Mouse (Mus musculus) hindbrain, embryonic 12.5 days (tissue): ENCODE measurements around the gene Tgfbr3. TPM values are rescaled to one million over a fixed set of nuclear protein-coding genes. Genes with fewer than 3 reads are reported as not detected.

Source experiments
- ATAC-seq: fragments of 200-750 bp; cut with Nextera tagmentation; 2 replicates; pipeline ENCODE4 v1.8.0; 2017; ENCODE audit warnings: moderate TSS enrichment; ENCODE audit not compliant: low FRiP score
- H3K27ac ChIP-seq: fragments of 300-500 bp; sonication (generic); 2 replicates; pipeline ENCODE4 v1.5.1; 2016; ENCODE audit warnings: mild to moderate bottlenecking
- H3K27me3 ChIP-seq: fragments of 300-500 bp; sonication (generic); 2 replicates; pipeline ENCODE4 v1.6.1; 2016; ENCODE audit warnings: mild to moderate bottlenecking
- H3K36me3 ChIP-seq: fragments of 300-500 bp; sonication (generic); 2 replicates; pipeline ENCODE4 v1.6.1; 2016; ENCODE audit warnings: mild to moderate bottlenecking
- H3K4me1 ChIP-seq: fragments of 300-500 bp; sonication (generic); 2 replicates; pipeline ENCODE4 v1.6.1; 2016
- H3K4me2 ChIP-seq: fragments of 300-500 bp; sonication (generic); replicated peaks from 2 replicates; pipeline ENCODE4 v1.6.1; 2016; ENCODE audit warnings: mild to moderate bottlenecking
- H3K4me3 ChIP-seq: fragments of 300-500 bp; sonication (generic); 2 replicates; pipeline ENCODE4 v1.5.1; 2016; ENCODE audit warnings: mild to moderate bottlenecking
- H3K9ac ChIP-seq: fragments of 300-500 bp; sonication (generic); 2 replicates; pipeline ENCODE4 v1.6.1; 2016; ENCODE audit warnings: mild to moderate bottlenecking, moderate library complexity
- H3K9me3 ChIP-seq: fragments of 300-500 bp; sonication (generic); replicated peaks from 2 replicates; pipeline ENCODE4 v1.6.1; 2016; ENCODE audit warnings: mild to moderate bottlenecking
- WGBS: fragments of 180-500 bp; shearing (Covaris S2); methylation state at CpG from one replicate; pipeline ENCODE4 v1.1.7; 2016; 5-methylcytosine and 5-hydroxymethylcytosine counted together
- polyA plus RNA-seq: library from polyadenylated mRNA; unstranded; fragments of >200 nt; fragmentation: Nextera tagmentation; extraction: Ambion mirVana; gene quantifications from 2 replicates; pipeline ENCODE4 v1.2.1, GENCODE M21; 2016

Gene Tgfbr3
- polyA plus RNA-seq, 1 experiment from 2014 or later = 12.0 TPM

DNA sequence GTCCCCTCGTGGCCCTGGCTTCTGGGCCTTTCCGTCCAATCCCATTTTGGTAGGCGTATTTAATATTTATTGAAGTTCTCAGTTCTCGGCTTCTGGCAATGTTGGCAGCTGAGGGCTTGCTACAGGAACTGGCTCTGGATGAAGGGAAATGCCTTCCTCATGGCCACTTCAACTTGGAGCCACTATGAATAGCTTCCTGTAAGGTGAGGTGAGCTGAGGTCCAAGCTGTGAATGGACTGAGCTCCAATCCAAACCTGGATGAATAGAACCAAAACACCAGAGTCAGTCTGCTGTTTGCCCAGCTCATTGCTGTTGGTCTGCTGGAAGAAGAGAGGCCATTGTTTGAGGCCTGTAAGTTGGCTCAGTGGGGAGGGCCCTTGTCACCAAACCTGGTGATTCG is 203.3 kb downstream of the Tgfbr3 start:
- no peak overlapping the region for H3K27ac ChIP-seq
- no peaks in the 10 kb centered on the region for H3K36me3 ChIP-seq
- no peak overlapping the region for H3K4me2 ChIP-seq
- WGBS = 84% methylated on average over 5 of the region's 5 CpGs
- peaks cover 11% of the 10 kb centered on the region for H3K4me1 ChIP-seq
- H3K27me3 ChIP-seq = no peaks in the 10 kb centered on the region
- no peak overlapping the region for H3K4me3 ChIP-seq
- no peak overlapping the region for H3K9ac ChIP-seq
- no peak for ATAC-seq
- no peaks in the 10 kb centered on the region for H3K9me3 ChIP-seq

DNA sequence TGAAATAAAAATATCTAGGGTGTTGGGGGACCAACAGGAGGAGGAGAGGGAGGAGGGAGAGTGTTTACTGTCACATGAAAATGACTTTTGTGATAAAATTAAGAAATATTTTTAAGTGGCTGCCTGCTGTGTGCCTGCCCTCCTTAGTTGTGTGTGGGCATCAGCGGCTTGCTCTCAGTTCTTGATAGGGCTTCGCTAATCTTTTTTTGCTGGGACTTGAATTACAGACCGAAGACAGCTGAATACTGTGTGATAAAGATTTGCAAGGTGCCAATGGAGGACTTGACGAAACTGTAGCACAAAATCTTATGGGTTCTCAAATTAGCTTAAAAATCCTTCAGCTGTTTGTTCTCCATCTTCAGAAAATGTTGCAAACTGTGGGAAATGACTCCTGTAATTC is 205.0 kb downstream of the Tgfbr3 start:
- ATAC-seq = no peak

DNA sequence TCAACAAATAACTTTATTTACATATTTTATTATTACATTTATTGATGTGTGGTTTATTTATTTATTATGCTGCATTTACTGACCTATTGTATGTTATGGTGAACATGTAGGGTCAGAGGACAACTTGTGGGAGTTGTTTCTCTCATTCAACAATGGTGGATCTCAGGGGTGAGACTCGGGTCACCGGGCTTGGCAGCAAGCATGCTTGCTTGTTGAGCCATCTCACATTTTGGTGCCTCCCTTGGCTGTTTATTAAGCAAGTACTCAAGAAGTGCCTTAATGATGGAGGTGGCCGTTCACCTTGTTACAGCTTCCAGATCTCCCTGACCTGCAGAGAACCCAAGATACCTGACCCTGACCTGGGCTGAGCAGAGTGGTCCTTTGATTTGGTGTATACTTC is 207.4 kb downstream of the Tgfbr3 start:
- 78% methylated on average over 3 of the region's 3 CpGs for WGBS
- Histone ChIP-seq H3K27ac (no peak overlapping the region), H3K36me3 (no peaks in the 10 kb centered on the region), H3K4me1 (peaks cover 18% of the 10 kb centered on the region), H3K27me3 (no peaks in the 10 kb centered on the region), H3K9ac (no peak overlapping the region), H3K4me3 (no peak overlapping the region), H3K4me2 (no peak overlapping the region), H3K9me3 (no peaks in the 10 kb centered on the region)
- ATAC-seq = no peak

More for the DNA sequence above, 205.0 kb downstream of the Tgfbr3 start:
- no peak overlapping the region for H3K27ac ChIP-seq
- 90% methylated on average over 4 of the region's 4 CpGs for whole genome bisulfite sequencing
- H3K4me2 ChIP-seq = no peak overlapping the region
- no peaks in the 10 kb centered on the region for H3K36me3 ChIP-seq
- no peak overlapping the region for H3K9ac ChIP-seq
- H3K9me3 ChIP-seq = no peaks in the 10 kb centered on the region
- peaks cover 19% of the 10 kb centered on the region for H3K4me1 ChIP-seq
- H3K27me3 ChIP-seq = no peaks in the 10 kb centered on the region
- no peak overlapping the region for H3K4me3 ChIP-seq

DNA sequence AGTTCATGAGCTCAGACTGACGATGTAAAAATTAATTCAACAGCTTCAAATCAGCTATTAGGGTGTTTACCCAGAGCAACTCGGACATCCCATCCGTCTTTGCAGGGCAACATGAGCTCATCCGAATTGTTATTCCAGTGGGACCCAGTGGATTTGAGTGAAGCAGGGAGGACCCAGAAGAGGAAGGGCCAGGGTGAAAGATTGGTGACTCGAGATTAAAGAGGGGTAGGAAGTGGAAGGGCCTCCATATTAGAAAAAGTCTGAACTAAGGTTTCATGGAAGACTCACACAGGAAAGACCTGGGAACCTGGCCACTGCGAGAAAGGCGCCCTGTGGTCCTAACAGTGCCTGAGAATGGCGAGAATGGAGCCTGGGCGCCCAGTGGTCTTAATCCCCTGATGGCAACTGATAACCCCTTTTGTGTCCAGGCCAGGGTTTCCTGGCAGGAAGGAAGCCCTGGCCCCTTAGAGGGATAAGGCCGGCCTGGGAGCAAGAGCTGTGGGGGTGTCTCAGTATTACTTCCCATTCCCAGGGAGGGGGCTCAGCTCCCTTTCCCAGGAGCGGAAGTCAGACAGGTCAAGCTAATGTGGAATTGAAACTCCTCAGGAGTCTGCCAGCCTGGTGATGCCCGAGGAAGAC is 208.3 kb downstream of the Tgfbr3 start:
- WGBS = 56% methylated on average over 12 of the region's 12 CpGs
- Histone ChIP-seq H3K9ac (no peak overlapping the region), H3K4me1 (peaks cover 18% of the 10 kb centered on the region), H3K27me3 (no peaks in the 10 kb centered on the region), H3K9me3 (no peaks in the 10 kb centered on the region), H3K4me2 (no peak overlapping the region), H3K4me3 (no peak overlapping the region), H3K36me3 (no peaks in the 10 kb centered on the region), H3K27ac (no peak overlapping the region; the same call in 1 of the 2 replicates)
- no peak for ATAC-seq

DNA sequence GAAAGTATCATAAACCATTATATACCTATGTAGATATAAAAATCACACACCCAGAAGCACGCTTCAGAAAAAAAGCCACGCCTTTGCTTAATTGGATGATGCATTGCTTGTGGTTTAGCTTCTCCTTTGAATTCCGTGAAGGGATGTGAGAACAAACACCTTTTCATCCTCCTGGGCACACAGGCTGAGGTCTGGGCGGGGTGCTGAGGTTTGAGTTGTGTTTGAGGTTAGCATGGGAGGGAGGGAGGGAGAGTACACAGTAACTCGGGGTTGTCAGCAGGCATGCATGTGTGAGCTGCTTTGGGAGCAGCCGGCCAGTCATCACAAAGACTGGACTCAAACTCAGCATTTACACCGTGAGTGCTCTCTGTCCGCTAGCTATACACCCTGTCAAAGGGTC is 209.5 kb downstream of the Tgfbr3 start:
- Histone ChIP-seq H3K36me3 (no peaks in the 10 kb centered on the region), H3K27me3 (no peaks in the 10 kb centered on the region), H3K4me3 (no peak overlapping the region), H3K27ac (no peak overlapping the region), H3K9ac (no peak overlapping the region), H3K4me1 (peaks cover 18% of the 10 kb centered on the region), H3K9me3 (no peaks in the 10 kb centered on the region), H3K4me2 (no peak overlapping the region)
- WGBS = 53% methylated on average over 8 of the region's 8 CpGs
- no peak for ATAC-seq

DNA sequence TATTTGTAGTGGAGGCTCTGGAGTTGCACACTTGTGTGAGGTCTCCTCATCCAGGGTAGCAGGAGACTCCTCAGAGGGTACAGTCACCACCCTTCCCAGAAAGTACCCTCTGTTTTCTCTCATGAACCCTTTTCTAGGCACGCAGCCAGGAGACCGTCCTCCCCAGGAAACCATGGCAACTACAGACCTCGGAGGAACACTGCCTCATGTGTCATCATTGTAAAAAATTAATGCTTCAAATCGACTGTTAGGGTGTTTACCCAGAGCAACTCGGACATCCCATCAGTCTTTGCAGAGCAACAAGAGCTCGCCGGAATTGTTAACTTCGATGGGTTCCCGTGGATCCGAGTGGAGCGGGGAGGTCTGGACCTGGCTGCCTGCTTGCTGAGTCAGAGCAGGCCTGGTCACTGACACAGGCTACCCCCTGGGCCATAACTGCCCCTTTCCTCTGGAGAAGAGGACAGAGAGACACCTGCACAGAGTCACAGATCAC is 210.2 kb downstream of the Tgfbr3 start:
- no peaks in the 10 kb centered on the region for H3K9me3 ChIP-seq
- no peak overlapping the region for H3K27ac ChIP-seq
- peaks cover 20% of the 10 kb centered on the region for H3K4me1 ChIP-seq
- H3K36me3 ChIP-seq = no peaks in the 10 kb centered on the region
- H3K4me3 ChIP-seq = no peak overlapping the region
- no peaks in the 10 kb centered on the region for H3K27me3 ChIP-seq
- 50% methylated on average over 11 of the region's 11 CpGs for WGBS
- H3K9ac ChIP-seq = no peak overlapping the region
- ATAC-seq = peak; percentile 80
- H3K4me2 ChIP-seq = no peak overlapping the region

DNA sequence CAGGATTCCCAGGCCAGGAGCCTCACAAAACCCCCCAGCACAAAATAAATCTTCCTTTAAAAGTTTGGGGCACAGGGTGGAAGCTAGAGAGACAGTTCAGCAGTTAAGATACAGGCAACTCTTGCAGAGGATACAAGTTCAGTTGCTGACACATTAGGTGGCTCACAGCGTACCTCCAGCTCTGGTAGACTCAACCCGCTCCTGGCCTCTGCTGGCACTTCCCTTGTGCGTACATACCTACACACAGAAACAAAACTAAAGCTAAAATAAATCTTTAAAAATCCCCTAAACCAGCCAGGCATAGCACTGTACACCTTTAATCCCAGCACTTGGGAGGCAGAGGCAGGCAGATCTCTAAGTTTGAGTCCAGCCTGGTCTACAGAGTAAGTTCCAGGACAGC is 211.1 kb downstream of the Tgfbr3 start:
- ATAC-seq = no peak
- Histone ChIP-seq H3K9ac (no peak overlapping the region), H3K27me3 (no peaks in the 10 kb centered on the region), H3K9me3 (no peaks in the 10 kb centered on the region), H3K4me2 (no peak overlapping the region), H3K4me3 (no peak overlapping the region), H3K36me3 (no peaks in the 10 kb centered on the region), H3K27ac (no peak overlapping the region), H3K4me1 (peaks cover 25% of the 10 kb centered on the region)
- WGBS = 99% methylated on average over 3 of the region's 3 CpGs

DNA sequence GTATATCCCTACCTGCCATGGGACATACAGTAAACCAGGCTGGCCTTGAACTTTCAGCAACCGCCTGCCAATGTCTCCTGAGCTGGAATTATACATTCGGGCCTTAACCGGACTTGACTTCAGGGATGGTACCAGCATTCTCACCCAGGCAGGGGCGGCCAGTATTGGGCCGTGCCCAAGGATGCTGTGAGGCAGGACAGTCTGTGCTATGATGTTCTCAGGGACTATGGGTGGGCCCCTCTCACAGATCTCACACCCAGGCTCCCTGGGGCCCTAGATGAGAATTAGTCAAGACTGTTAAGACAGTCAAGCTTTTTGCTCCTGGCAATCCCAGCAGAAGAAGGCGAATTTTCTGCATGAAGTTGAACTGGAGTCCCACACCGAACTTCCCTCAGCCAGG is 211.5 kb downstream of the Tgfbr3 start:
- 89% methylated on average over 7 of the region's 7 CpGs for WGBS
- H3K27me3 ChIP-seq = no peaks in the 10 kb centered on the region
- H3K9ac ChIP-seq = no peak overlapping the region
- no peak for ATAC-seq
- H3K27ac ChIP-seq = no peak overlapping the region
- H3K4me1 ChIP-seq = peaks cover 28% of the 10 kb centered on the region
- H3K4me2 ChIP-seq = no peak overlapping the region
- H3K9me3 ChIP-seq = no peaks in the 10 kb centered on the region
- H3K36me3 ChIP-seq = no peaks in the 10 kb centered on the region
- H3K4me3 ChIP-seq = no peak overlapping the region

DNA sequence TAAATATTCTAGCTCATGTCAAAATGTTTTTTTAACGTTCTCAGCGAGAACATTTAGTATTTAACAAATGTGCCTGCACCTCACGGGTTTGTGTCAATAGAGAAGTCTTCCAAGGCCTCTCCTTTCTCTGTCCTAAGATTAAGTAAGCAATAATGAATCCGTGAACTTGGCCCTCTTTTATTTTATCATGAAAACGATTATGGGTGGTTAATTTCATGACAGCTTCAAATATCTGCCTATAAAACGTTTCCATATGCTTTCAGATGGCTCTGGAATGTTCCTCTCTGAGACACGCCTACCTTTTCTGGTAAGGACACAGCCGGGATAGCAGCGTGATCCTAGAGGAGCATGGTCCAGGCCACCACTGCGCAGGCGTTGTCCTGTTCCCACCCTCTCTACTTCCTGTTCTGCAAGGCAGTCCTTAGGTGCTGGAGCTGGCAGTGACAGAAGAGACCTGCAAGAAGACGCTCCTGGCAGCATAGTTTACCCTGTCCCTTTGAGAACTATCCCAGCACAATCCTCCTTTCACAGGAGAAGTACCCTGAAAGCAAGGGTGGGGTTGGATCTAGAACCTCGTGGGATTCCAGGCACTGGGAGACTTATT is 214.3 kb downstream of the Tgfbr3 start:
- Histone ChIP-seq H3K27ac (no peak overlapping the region), H3K4me1 (peaks cover 22% of the 10 kb centered on the region), H3K9ac (no peak overlapping the region), H3K36me3 (no peaks in the 10 kb centered on the region), H3K4me2 (no peak overlapping the region), H3K9me3 (no peaks in the 10 kb centered on the region), H3K27me3 (no peaks in the 10 kb centered on the region), H3K4me3 (no peak overlapping the region)
- no peak for ATAC-seq
- 76% methylated on average over 13 of the region's 13 CpGs for WGBS

DNA sequence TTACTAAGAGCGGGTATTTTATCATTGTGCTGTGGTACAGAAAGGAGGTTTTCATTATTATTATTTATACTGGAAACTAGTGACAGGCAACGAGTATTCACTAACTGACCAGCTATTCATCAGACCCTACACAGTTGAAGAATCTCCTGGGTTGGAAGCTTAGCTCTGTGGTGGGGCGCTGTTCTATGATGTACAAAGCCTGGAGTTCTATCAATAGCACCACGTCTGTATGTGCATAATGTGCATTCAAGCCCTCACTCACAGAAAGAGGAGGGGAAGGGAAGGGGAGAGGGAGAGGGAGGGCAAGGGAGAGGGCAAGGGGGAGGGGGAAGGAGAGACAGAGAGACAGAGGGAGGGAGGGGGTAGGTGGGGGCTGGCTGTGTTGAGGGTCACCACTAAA is 215.1 kb downstream of the Tgfbr3 start:
- WGBS = 29% methylated on average over 4 of the region's 4 CpGs
- Histone ChIP-seq H3K27me3 (no peaks in the 10 kb centered on the region), H3K9ac (no peak overlapping the region), H3K4me1 (peaks cover 17% of the 10 kb centered on the region), H3K36me3 (no peaks in the 10 kb centered on the region), H3K4me3 (no peak overlapping the region), H3K4me2 (no peak overlapping the region), H3K9me3 (no peaks in the 10 kb centered on the region), H3K27ac (no peak overlapping the region)
- 0 out of 2 replicates have a peak, but pooled peaks have one; percentile 40 for ATAC-seq

DNA sequence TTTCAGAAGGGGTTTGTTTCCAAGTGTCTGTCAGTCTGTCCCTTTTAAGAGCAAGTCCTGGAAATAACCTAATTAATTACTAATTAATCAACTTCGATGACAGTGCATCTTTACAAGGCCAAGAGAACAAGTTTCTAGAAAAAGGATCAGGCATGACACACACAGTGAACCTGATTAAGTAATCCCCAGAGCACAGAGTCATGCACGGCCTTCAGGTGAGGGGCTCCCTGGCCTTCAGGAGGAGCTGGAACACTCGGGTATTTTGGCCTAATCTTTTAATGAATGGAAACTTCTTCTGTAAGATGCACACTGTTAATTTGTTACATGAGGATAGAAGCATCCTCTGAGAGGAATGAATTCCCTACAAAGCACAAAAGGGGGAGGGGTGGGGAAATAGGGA is 215.9 kb downstream of the Tgfbr3 start:
- 34% methylated on average over 3 of the region's 3 CpGs for WGBS
- Histone ChIP-seq H3K4me2 (no peak overlapping the region), H3K27ac (no peak overlapping the region), H3K9me3 (no peaks in the 10 kb centered on the region), H3K9ac (no peak overlapping the region), H3K4me3 (no peak overlapping the region), H3K36me3 (no peaks in the 10 kb centered on the region), H3K27me3 (no peaks in the 10 kb centered on the region), H3K4me1 (peaks cover 10% of the 10 kb centered on the region; the same call in 1 of the 2 replicates)
- no peak for ATAC-seq

DNA sequence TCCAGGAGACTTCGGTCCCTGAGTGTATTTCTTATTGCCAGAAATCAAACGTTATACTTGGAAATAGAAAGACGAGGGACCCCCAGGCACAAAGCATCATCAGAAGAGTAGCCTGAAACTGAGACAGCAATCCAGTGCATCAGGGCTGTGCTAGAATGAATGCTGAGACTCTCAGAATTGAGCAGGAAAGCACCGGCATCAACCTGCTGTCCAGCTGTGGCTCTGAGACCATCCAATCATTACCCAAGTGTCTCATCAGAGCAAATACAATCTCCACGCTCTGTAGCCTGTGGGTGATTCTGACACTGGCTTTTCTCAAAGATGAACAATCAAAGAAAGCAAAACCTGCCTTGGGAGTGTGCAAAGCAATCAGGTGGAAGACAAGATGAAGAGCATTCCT is 221.3 kb downstream of the Tgfbr3 start:
- Histone ChIP-seq H3K27ac (no peak overlapping the region), H3K27me3 (no peaks in the 10 kb centered on the region), H3K9me3 (no peaks in the 10 kb centered on the region), H3K4me2 (no peak overlapping the region), H3K4me3 (no peak overlapping the region), H3K9ac (no peak overlapping the region), H3K4me1 (peaks cover under 1% of the 10 kb centered on the region; the same call in 1 of the 2 replicates), H3K36me3 (no peaks in the 10 kb centered on the region)
- WGBS = 79% methylated on average over 5 of the region's 5 CpGs
- ATAC-seq = no peak

DNA sequence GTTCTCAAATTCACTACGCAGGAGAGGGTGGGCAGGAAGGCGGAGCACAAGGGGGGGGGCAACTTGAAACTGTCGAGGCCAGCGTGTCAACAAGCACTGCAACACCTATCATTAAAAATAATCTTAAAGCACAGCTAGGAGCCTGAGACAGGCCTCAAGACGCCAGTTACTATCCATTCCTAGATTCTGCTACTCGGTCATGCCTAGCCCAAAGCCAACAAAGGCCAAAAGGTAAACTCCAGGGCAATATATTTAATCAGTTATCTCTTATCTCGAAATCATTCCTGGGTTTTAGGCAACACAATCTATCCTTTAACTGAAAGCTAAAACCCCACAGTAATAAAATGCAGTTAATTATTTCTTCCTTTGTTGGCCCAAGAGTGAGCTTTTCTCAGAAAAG is 221.9 kb downstream of the Tgfbr3 start:
- Histone ChIP-seq H3K4me2 (no peak overlapping the region), H3K9ac (no peak overlapping the region), H3K4me3 (no peak overlapping the region), H3K27me3 (no peaks in the 10 kb centered on the region), H3K9me3 (no peaks in the 10 kb centered on the region), H3K4me1 (no peaks in the 10 kb centered on the region; the same call in 1 of the 2 replicates), H3K27ac (no peak overlapping the region), H3K36me3 (no peaks in the 10 kb centered on the region)
- no peak for ATAC-seq
- 83% methylated on average over 7 of the region's 7 CpGs for WGBS
